15 mouse cellular contexts compared by ENCODE assay signal in the genomic region with DNA sequence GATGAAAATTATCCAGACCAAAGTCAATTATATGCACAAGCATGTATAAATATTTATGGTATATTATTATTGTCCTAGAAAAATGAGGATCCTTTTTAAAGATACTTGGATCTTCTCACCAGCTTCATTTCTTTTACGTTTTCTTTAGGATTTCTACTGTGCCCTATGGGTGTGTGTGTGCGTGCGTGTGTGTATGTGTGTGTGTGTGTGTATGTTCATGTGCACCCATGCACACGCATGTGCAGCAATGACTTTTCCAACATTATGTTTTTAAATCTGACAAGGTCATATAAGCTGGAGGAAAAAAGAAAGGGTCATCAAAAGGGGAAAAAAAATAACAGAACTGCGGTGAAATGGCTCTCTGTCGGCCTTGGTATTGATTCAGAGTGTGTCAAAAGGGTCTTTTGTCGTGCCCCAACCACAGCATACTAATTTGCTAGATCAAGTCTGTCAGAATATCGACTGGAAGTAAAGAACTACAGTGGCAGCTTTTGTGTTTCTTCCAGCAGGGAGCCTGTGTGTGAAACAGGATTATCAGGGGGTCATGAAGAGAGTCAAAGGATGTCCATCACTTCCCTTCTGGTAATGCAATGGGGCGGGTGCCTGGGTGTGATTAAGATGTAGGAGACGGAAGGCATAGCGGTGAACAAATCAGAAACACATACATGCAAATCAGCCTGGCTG.
DNase-seq lines count a peak whose midpoint lies in the region; ATAC-seq and TF ChIP-seq lines count a peak whose summit lies in the region.
"Had no signal": no experiment of that assay in that cellular context is flagged by ENCODE, and none has a peak within 500 bp of the region (broad histone marks: within the 10 kb centered on the region; RNA-seq: fewer than 3 reads in every experiment).

No protein-coding gene starts in this region.

- no peak overlapping the region for H3K9ac ChIP-seq in embryonic facial prominence, embryonic 14.5 days (ENCODE audit: low read depth, low read length)
- no peak overlapping the region for H3K9ac ChIP-seq in hindbrain, embryonic 12.5 days
- no peak overlapping the region for H3K9ac ChIP-seq in midbrain, embryonic 14.5 days (replicated peaks; ENCODE audit: low read length)
- H3K9ac ChIP-seq: embryonic facial prominence, embryonic 15.5 days; neural tube, embryonic 13.5 days had no signal

- 0 out of 2 replicates have a peak, but pooled peaks cover 5% of the 10 kb centered on the region for H3K9me3 ChIP-seq in embryonic facial prominence, embryonic 14.5 days (ENCODE audit: control insufficient read depth, low read length)
- H3K9me3 ChIP-seq in hindbrain, embryonic 12.5 days (replicated peaks), result peaks cover 12% of the 10 kb centered on the region; the same call in 1 of the 2 replicates
- H3K9me3 ChIP-seq in midbrain, embryonic 14.5 days (ENCODE audit: control insufficient read depth, low read length), result peaks cover 11% of the 10 kb centered on the region
- H3K9me3 ChIP-seq in heart, embryonic 10.5 days, result 0 out of 2 replicates have a peak, but pooled peaks cover 3% of the 10 kb centered on the region
- H3K9me3 ChIP-seq: embryonic facial prominence, embryonic 15.5 days had no signal

- no peak for ATAC-seq in embryonic facial prominence, embryonic 14.5 days (ENCODE audit: low read depth)
- ATAC-seq in hindbrain, embryonic 12.5 days (ENCODE audit: low FRiP score), result peak; percentile 95
- peak; percentile 90 for ATAC-seq in midbrain, embryonic 14.5 days (ENCODE audit: low FRiP score, low TSS enrichment)

- H3K4me3 ChIP-seq in embryonic facial prominence, embryonic 14.5 days (ENCODE audit: low read depth, low read length), result no peak overlapping the region
- no peak overlapping the region for H3K4me3 ChIP-seq in hindbrain, embryonic 12.5 days
- H3K4me3 ChIP-seq in midbrain, embryonic 14.5 days (replicated peaks; ENCODE audit: low read depth, low read length), result no peak overlapping the region
- H3K4me3 ChIP-seq in heart, embryonic 10.5 days, result no peak overlapping the region
- H3K4me3 ChIP-seq in layer of hippocampus, adult 2 months, result no peak overlapping the region
- H3K4me3 ChIP-seq: embryonic facial prominence, embryonic 15.5 days; neural tube, embryonic 13.5 days had no signal

- H3K27ac ChIP-seq in embryonic facial prominence, embryonic 14.5 days (replicated peaks; ENCODE audit: low read depth, low read length), result no peak overlapping the region
- H3K27ac ChIP-seq in hindbrain, embryonic 12.5 days, result no peak overlapping the region
- no peak overlapping the region for H3K27ac ChIP-seq in midbrain, embryonic 14.5 days (replicated peaks; ENCODE audit: low read depth, low read length)
- H3K27ac ChIP-seq in heart, embryonic 10.5 days, result no peak overlapping the region
- H3K27ac ChIP-seq in layer of hippocampus, adult 2 months, result no peak overlapping the region
- H3K27ac ChIP-seq: embryonic facial prominence, embryonic 15.5 days; neural tube, embryonic 13.5 days had no signal

- WGBS in embryonic facial prominence, embryonic 14.5 days, result 38% methylated on average over 11 of the region's 11 CpGs
- WGBS in hindbrain, embryonic 12.5 days, result 13% methylated on average over 11 of the region's 11 CpGs
- WGBS in midbrain, embryonic 14.5 days, result 7% methylated on average over 11 of the region's 11 CpGs
- 76% methylated on average over 11 of the region's 11 CpGs for WGBS in heart, embryonic 10.5 days

- no peak for TF ChIP-seq CTCF in brain, embryonic 14.5 days (IDR thresholded peaks at IDR 0.05; ENCODE audit: borderline replicate concordance, extremely low read depth, insufficient read depth, insufficient read length)
- no peak for TF ChIP-seq CTCF in layer of hippocampus, adult 2 months (conservative IDR thresholded peaks at IDR 0.05)

- no peak for TF ChIP-seq POLR2A in brain, embryonic 14.5 days (IDR thresholded peaks at IDR 0.05; ENCODE audit: borderline replicate concordance, extremely low read depth, insufficient read depth, insufficient read length, poor library complexity, severe bottlenecking)

- H3K4me2 ChIP-seq in embryonic facial prominence, embryonic 14.5 days (ENCODE audit: low read depth, low read length), result no peak overlapping the region
- H3K4me2 ChIP-seq in hindbrain, embryonic 12.5 days (replicated peaks), result peak overlapping the region; percentile 11; the same call in 1 of the 2 replicates
- 0 out of 2 replicates have a peak overlapping the region, but pooled peaks have one; percentile 15 for H3K4me2 ChIP-seq in midbrain, embryonic 14.5 days (ENCODE audit: low read length)
- H3K4me2 ChIP-seq: embryonic facial prominence, embryonic 15.5 days; neural tube, embryonic 13.5 days had no signal

- H3K27me3 ChIP-seq in embryonic facial prominence, embryonic 14.5 days (replicated peaks; ENCODE audit: control insufficient read depth, insufficient read depth, low read length), result no peaks in the 10 kb centered on the region
- H3K27me3 ChIP-seq in hindbrain, embryonic 12.5 days, result peaks cover 23% of the 10 kb centered on the region; the same call in 1 of the 2 replicates
- H3K27me3 ChIP-seq in midbrain, embryonic 14.5 days (ENCODE audit: control insufficient read depth, insufficient read depth, low read length), result peaks cover 46% of the 10 kb centered on the region
- no peaks in the 10 kb centered on the region for H3K27me3 ChIP-seq in heart, embryonic 10.5 days (ENCODE audit: insufficient read depth, poor library complexity, severe bottlenecking)
- H3K27me3 ChIP-seq: embryonic facial prominence, embryonic 15.5 days; neural tube, embryonic 13.5 days had no signal

- no peaks in the 10 kb centered on the region for H3K36me3 ChIP-seq in embryonic facial prominence, embryonic 14.5 days (ENCODE audit: control insufficient read depth, insufficient read depth, low read length)
- peaks cover 3% of the 10 kb centered on the region; the same call in 1 of the 2 replicates for H3K36me3 ChIP-seq in hindbrain, embryonic 12.5 days
- H3K36me3 ChIP-seq in midbrain, embryonic 14.5 days (ENCODE audit: control insufficient read depth, insufficient read depth, low read length), result no peaks in the 10 kb centered on the region
- no peaks in the 10 kb centered on the region for H3K36me3 ChIP-seq in heart, embryonic 10.5 days
- H3K36me3 ChIP-seq: embryonic facial prominence, embryonic 15.5 days; neural tube, embryonic 13.5 days had no signal

- peak; percentile 92 for DNase-seq in brain, embryonic 14.5 days (ENCODE audit: low read depth)
- DNase-seq in embryonic facial prominence, embryonic 14.5 days (ENCODE audit: low spot score), result peak; percentile 33
- DNase-seq in midbrain, embryonic 14.5 days, result peak; percentile 77
- DNase-seq in cerebellum, adult 9-11 months, result no peak
- DNase-seq in cerebellum, adult 11-12 months, result no peak
- no peak for DNase-seq in heart, embryonic 10.5 days (ENCODE audit: low spot score)
- no peak for DNase-seq in layer of hippocampus, adult 2 months (ENCODE audit: low spot score in 2 of 2)
- DNase-seq: adrenal gland, postnatal 25 days; cerebellum, adult 18-20 months; heart, postnatal 4 days; kidney, adult 9 months; lung, adult 2 months had no signal

- no peaks in the 10 kb centered on the region for H3K4me1 ChIP-seq in embryonic facial prominence, embryonic 14.5 days (ENCODE audit: control insufficient read depth, insufficient read depth, low read length)
- H3K4me1 ChIP-seq in hindbrain, embryonic 12.5 days, result 0 out of 2 replicates have a peak, but pooled peaks cover 4% of the 10 kb centered on the region
- H3K4me1 ChIP-seq in midbrain, embryonic 14.5 days (ENCODE audit: control insufficient read depth, insufficient read depth, low read length), result no peaks in the 10 kb centered on the region
- H3K4me1 ChIP-seq in heart, embryonic 10.5 days, result no peaks in the 10 kb centered on the region
- H3K4me1 ChIP-seq: embryonic facial prominence, embryonic 15.5 days had no signal

Comparison
In these comparisons a context has a peak if more than half of its experiments do, and no peak if none do; other contexts are left out.
1. DNase-seq: peak in brain, embryonic 14.5 days (single experiment), embryonic facial prominence, embryonic 14.5 days (single experiment) and midbrain, embryonic 14.5 days (single experiment); none in cerebellum, adult 9-11 months (single experiment), cerebellum, adult 11-12 months (single experiment), heart, embryonic 10.5 days (single experiment) and layer of hippocampus, adult 2 months (0 of 2).